Mouse (Mus musculus): ENCODE results near the gene Pde9a.

The Pde9a gene

GRCm38 (mm10) chr17:31460416-31460815 lies 74.4 kb downstream of the Pde9a start:
- in situ Hi-C loops (cut with MboI; ENCODE audit: low sequenced_read_pairs): no loop called here

DNA sequence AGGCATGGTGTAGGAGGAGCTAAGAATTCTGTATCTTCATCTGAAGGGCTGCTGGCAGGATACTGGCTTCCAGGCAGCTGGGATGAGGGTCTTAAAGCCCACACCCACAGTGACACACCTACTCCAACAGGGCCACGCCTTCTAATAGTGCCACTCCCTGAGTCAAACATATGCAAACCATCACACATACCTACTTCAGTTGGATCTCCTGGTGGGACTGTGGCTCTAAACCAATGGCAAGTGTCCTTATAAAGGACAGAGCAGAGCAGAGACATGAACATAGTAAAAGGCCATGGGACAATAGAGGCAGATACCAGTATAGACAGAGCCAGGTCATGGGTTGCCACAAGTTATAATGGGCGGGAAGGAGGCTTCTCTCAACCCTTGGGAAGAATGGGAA lies 76.5 kb downstream of the Pde9a start:
- in situ Hi-C loops (cut with MboI; ENCODE audit: low sequenced_read_pairs): no loop called here

- in situ Hi-C loops (cut with MboI; ENCODE audit: low sequenced_read_pairs): no loop called here
Measured at GRCm38 (mm10) chr17:31466854-31467253, 80.8 kb downstream of the Pde9a start.

- in situ Hi-C loops (cut with MboI; ENCODE audit: low sequenced_read_pairs): no loop called here
Measured at GRCm38 (mm10) chr17:31468496-31468895, 82.5 kb downstream of the Pde9a start.

DNA sequence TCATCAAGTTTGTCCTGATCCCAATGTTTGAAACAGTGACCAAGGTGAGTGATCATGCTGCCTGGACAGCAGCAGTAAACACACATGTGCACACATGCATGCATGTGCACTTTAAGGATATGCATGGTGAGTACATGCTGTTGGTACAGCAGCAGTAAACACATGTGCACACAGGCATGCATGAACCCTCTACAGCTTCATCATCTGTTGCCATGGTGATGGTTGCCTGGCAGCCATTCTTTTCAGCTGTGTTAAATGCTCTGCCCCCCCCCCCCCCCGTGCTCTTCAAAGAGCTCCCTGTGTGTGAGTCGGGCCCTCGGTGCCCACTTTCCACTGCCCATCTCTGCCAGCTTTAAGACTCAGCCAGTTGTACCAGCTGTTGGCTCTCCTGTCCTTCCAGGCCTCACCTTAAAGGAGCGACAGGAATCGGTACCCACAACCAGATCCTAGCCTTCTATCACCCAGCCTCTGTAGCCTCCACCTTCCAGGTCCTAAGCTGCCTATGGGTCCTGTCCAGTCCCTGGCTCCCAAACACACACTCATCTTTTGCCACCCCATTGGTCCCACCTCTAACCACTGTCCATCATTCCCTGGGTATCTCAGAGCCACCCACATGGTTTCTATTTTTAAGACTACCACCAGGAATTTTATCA lies 84.9 kb downstream of the Pde9a start:
- in situ Hi-C loops (cut with MboI; ENCODE audit: low sequenced_read_pairs): no loop called here

- in situ Hi-C loops (cut with MboI; ENCODE audit: low sequenced_read_pairs): no loop called here
Measured at GRCm38 (mm10) chr17:31474388-31474787, 88.4 kb downstream of the Pde9a start.

DNA sequence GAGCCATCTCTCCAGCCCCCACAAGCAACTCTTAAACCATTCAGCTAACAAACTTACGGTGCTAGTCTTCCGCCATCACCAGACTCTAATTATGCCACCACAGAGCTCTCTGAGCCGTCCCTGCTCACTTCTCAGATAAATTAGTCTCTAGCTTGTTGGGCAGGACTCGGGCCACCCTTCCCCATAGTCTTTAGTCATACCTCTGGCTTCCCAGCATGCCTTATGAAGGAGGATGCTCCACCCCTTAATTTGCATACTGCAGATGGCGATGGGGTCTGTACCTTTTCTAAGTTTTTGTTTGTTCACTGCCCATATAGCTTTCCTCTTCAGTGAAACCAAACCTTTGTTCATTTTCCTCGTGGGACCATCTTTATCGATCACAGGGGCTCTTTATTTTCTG lies 92.6 kb downstream of the Pde9a start:
- in situ Hi-C loops (cut with MboI; ENCODE audit: low sequenced_read_pairs): no loop called here

DNA sequence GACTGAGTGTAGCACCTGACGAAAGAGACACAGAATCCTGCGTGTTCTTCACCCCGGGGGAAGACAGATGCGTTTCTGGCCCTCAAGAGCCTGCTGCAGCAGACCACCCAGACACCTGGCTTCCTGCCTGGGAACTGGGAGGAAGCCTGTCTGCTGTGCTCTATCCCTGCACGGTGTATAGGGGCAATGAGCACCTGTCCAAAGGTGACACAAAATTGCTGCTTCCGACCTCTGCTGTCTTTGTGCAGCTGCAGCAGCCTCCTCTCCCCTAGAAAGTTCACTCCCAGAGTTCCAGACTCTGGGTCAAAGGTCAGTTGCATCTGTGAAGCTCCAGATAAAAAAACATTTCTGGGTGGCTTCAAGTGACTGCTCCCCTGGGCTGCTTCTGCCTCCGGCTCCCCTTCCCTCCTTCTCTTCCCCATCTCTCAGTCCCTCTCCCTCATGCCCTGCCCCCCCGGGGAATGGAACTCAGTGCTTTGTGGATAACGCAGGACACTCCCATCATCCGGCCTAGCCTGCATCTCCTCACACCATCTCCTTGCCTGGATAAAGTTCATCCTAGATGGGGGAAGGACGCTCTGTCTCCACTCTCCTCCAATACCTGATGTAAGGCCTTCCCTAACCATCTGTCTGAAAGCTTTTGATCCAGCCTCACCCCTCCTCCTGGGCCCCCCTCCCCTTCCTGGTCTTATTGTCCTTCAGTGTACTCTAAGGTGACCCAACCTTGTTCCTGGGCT lies 93.3 kb downstream of the Pde9a start:
- in situ Hi-C loops (cut with MboI; ENCODE audit: low sequenced_read_pairs): no loop called here

- in situ Hi-C loops (cut with MboI; ENCODE audit: low sequenced_read_pairs): no loop called here
Measured at GRCm38 (mm10) chr17:31486616-31487198, 100.7 kb downstream of the Pde9a start.

DNA sequence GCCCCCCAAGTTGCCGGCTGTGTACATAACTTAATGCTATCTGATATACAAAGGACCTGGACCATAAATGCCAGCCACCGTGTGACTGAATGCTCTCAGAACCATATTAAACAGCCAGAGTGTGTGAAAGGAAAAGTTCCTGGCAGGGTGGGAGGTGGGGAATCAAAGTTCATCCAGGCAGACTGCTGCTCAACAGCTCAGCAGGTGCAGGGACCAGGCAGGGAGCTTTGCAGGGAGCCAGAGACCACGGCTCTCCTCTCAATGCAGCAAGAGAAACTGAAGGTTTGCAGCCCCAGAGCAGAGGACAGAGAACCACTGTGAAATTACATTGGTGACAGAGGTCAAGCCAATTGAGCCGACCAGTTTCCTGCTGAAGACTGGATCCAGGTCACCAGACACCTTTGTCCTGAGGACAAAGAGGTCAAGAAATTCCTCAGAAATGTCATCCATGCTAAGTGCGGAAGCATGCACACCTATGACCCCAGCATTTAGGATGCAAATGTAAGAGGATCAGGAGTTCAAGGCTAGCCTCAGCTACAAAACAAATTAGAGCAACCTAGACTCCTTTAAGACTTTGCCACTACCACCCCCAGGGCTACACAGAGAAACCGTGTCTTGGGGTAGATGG lies 101.5 kb downstream of the Pde9a start:
- in situ Hi-C loops (cut with MboI; ENCODE audit: low sequenced_read_pairs): no loop called here

DNA sequence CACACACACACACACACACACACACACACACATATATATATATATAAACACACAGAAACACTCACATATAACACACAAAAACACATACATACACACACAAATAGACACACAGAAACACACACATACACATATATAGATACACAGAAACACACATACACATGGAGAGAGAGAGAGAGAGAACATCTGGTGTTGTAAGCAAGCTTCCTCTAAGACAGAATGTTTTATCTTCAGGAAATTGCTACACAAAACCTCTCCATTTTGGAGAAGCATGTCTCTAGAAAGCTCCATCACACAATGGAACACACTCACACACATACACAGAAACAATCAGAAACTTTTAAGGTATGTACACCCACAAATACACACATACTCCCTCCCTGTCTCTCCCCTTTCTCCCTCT lies 105.3 kb downstream of the Pde9a start:
- in situ Hi-C loops (cut with MboI; ENCODE audit: low sequenced_read_pairs): no loop called here

GRCm38 (mm10) chr17:31492416-31492815 lies 106.4 kb downstream of the Pde9a start:
- in situ Hi-C loops (cut with MboI; ENCODE audit: low sequenced_read_pairs): no loop called here

- in situ Hi-C loops (cut with MboI; ENCODE audit: low sequenced_read_pairs): no loop called here
Measured at GRCm38 (mm10) chr17:31494989-31495388, 109.0 kb downstream of the Pde9a start.

GRCm38 (mm10) chr17:31497726-31498125 lies 111.7 kb downstream of the Pde9a start:
- in situ Hi-C loops (cut with MboI; ENCODE audit: low sequenced_read_pairs): no loop called here

- in situ Hi-C loops (cut with MboI; ENCODE audit: low sequenced_read_pairs): no loop called here
Measured at GRCm38 (mm10) chr17:31499725-31500124, 113.7 kb downstream of the Pde9a start.

DNA sequence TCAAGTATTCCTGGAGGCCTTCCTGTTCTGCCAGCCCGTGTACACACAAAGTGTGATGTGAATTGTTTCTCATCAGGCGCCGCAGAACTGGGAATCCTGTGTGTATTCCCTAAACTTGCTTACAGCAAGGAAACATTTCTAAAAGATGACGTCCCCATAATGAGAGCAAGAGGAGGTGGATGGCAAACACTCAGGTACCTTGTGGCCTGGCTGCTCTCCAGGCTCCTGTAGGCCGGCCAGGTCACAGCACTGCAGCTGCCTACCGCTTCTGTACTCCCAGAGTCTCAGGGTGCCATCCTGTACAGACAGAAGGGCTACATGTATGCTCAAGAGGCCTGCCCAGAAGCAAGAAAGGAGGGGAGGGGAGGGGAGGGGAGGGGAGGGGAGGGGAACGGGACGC lies 114.4 kb downstream of the Pde9a start:
- in situ Hi-C loops (cut with MboI; ENCODE audit: low sequenced_read_pairs): no loop called here

DNA sequence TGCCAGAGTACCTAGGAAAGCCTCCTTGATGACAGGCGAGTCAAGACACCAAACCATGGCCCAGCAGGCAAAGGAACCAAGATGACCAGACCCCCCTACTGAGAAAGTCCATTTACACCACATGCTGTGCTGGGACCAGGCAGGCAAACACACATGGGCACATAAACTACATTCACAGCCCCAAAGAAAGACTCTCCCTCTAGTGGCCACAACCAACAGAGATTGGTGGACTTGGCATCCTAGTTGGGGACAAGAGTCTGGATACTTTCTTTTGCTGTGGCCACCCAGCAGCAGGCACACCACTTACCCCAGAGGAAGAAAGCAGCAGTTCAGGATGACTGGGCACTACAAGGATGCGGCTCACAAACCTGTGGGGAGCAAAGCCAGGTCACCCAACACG lies 114.9 kb downstream of the Pde9a start:
- in situ Hi-C loops (cut with MboI; ENCODE audit: low sequenced_read_pairs): no loop called here

DNA sequence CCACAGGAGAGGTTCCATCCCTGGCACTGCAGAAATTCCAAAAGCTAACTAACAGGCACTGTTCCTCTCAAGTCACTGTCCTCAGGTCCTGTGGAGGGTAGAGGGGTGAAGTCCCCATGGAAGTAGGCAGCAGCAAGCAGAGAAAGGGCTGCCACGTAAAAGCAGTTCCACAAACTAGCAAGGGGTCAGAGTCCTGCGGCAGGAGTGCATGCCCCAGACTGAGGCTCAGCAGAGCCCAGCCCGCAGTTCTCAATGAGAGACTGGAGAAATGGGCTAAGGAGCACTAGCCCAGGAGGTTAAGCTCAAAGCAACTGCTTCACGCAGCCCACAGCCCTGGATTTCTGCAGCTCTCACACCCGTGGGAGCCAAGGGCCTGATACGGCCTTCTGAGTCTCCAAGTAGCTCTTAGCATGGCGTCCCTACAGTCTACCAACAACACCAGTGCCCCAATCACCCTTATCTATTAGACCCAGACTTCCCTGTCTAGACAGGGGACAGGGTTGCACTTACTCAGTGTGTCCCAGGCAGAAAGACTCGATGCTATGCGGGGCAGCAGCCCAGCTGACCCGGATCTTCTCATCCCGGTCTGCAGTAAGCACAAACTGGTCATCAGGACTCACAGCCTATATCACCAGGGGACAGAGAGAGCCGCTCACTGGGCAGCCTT lies 116.4 kb downstream of the Pde9a start:
- in situ Hi-C loops (cut with MboI; ENCODE audit: low sequenced_read_pairs): no loop called here

- in situ Hi-C loops (cut with MboI; ENCODE audit: low sequenced_read_pairs): no loop called here
Measured at GRCm38 (mm10) chr17:31503337-31503736, 117.3 kb downstream of the Pde9a start.

- in situ Hi-C loops (cut with MboI; ENCODE audit: low sequenced_read_pairs): no loop called here
Measured at GRCm38 (mm10) chr17:31503936-31504335, 117.9 kb downstream of the Pde9a start.

DNA sequence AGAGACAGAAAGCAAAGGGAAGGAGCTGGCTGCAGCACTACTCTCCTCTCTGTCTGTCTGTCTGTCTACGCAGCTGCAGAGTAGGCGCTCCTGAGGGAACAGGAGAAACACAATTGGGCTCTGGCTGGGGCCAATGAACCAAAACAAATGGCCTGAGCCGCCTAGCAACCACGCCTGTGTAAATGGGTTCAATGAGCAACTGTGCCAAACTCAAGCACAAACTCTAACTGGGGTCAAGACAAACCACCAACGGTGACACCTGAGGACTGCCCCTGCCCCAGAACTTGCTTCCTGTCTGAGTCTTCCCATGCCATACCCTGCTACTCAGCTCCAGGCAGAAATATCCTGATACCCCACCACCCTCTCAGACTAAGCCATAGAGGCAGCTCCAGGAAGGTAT lies 119.0 kb downstream of the Pde9a start:
- in situ Hi-C loops (cut with MboI; ENCODE audit: low sequenced_read_pairs): no loop called here

All from CH12F3 (cell line).